Mouse (Mus musculus) brain, embryonic 14.5 days (tissue): ENCODE data around the gene Sap25. TPM values are rescaled to one million over a fixed set of nuclear protein-coding genes. Genes with fewer than 3 reads are reported as not detected.
A peak's percentile ranks its signal among the peaks of the same experiment; 100 is the strongest.

Experiments
- DNase-seq: peaks from one replicate; pipeline ENCODE4 v3.0.0-alpha.2; 2011; ENCODE audit warnings: low read depth
- CTCF ChIP-seq: fragments of 200-500 bp; IDR thresholded peaks from 2 replicates; pipeline ENCODE4 v1.5.1; 2012; ENCODE audit warnings: inconsistent platforms, mild to moderate bottlenecking, moderate library complexity, borderline replicate concordance; ENCODE audit not compliant: insufficient read depth, insufficient read length; ENCODE audit errors: extremely low read depth
- POLR2A ChIP-seq: fragments of 200-500 bp; IDR thresholded peaks from 2 replicates; pipeline ENCODE4 v1.6.1; 2012; ENCODE audit warnings: mild to moderate bottlenecking, inconsistent platforms, borderline replicate concordance; ENCODE audit not compliant: poor library complexity, insufficient read depth, insufficient read length, severe bottlenecking; ENCODE audit errors: extremely low read depth
- polyA plus RNA-seq: library from polyadenylated mRNA; depleted of rRNA; stranded (reverse); fragments of >200 nt; gene quantifications from 2 replicates; pipeline ENCODE4 v1.2.3, GENCODE M21; 2012; rRNA removed

Sap25 gene
- 31.0 and 37.8 TPM in 2 replicates for polyA plus RNA-seq

DNA sequence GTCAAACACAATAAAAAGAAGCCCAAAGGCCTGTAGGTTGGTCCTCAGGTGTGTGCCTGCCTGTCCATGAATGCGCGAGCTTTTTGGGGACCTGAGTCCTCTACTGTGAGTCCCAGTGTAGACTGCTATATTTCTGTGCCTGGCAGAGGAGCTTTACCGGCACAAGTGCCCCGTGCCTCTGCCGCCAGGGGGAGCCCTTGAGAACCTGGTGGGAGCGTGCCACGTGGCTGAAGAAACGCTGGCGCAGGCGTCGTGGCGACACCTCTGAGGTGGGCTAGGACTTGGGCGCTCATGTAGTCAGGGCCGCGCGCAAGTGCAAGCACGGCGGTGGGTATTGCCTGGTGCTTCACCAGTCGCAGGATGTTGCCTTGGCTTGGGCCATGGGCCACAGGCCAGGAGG is at the start of gene Sap25:
TSS of gene Sap25 (plus strand) at position 281 of the 400 bp plus-strand sequence.
- TF ChIP-seq CTCF (peak; percentile 24; the same call in 1 of the 2 replicates), POLR2A (no peak)
- no peak for DNase-seq

DNA sequence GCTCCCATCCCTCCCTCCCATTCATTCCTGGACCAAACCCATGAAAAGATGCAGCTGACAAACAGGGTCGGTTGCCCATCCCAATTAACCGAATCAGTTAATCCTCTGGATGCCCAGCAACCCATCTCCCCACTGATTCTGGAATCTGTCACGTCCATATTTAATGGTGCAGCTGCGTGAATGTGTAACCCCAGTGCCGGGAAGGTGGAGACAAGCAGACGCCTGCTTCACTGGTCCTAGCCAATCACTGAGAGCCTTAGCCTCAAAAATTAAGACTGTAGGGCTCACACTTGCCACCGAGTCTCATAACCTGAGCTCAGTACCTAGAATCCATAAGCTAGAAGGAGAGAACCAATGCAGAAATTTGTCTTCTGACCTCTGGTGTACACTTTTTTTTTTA is 45.2 kb upstream of the Sap25 start:
- no peak for DNase-seq
- no peak for TF ChIP-seq POLR2A
- TF ChIP-seq CTCF = no peak

DNA sequence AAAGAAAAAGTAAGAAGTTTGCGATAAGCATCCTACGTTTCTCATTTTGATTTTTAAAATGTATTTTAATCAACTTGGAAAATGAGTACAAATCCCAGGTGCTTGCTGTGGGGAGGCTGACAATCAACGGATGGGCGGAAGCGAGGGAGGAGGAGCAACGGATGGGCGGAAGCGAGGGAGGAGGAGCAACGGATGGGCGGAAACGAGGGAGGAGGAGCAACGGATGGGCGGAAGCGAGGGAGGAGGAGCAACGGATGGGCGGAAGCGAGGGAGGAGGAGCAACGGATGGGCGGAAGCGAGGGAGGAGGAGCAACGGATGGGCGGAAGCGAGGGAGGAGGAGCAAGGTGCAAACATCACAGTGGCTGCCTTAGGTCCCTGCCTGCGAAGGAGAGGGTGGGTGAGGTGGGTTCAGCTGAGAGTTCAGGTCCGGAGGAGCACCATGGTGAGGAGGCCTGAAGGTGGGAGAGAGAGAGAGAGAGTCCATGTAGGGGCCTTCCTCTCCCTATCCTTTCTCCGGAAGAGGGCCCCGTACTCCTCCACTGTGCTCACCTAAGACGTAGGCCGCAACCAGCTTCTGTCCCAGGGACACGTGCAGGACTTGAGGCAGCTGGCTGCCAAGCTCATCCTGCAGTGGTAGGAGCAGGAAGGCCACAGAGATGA is 44.4 kb upstream of the Sap25 start:
- no peak for TF ChIP-seq POLR2A
- peak; percentile 42 for DNase-seq

DNA sequence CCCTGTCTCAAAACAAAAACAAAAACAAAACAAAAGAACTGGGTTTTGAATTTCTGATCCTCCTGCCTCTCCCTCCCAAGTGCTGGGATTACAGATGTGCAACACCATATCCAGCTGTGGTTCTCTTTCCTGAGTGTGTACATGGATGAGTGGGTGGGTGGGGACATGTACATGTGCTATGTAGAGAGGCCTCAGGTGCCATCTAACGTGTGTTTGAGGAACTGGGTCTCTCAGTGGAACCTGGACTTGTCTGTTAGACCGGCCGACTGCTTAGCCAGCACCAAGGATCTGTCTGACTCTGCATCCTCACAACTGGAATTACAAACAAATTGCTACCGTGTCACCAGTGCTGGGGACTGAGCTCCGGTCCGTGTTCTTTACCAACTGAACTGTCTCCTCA is 43.5 kb upstream of the Sap25 start:
- DNase-seq = no peak
- no peak for TF ChIP-seq POLR2A
- TF ChIP-seq CTCF = no peak

DNA sequence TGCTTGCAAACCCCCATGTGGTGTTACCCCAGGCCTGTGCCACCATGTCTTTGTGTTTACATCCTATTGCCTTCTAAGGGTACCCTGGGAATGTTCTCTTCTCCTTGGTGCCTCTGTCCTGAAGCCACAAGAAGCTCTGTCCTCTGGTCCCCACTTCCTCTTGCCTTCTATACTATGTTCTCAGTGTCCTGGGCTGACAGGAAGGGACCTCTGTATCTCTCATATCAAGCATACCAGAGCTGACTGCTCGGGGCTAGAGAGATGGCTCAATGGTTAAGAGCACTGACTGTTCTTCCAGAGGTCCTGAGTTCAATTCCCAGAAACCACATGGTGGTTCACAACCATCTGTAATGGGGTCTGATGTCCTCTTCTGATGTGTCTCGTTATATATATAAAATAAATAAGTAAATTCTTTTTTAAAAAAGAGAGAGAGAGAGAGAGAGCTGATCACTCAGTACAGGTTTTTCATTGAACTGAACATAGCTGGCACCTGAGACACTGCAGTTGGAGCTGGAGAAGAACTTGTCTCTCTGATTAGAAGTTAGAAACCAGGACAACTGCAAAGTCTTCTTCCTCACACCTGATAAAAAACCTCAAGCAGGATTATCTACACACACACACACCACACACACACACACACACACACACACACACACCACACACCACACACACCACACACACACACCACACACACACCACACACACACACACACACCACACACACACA is 42.9 kb upstream of the Sap25 start:
- TF ChIP-seq CTCF (no peak), POLR2A (no peak)
- no peak for DNase-seq

DNA sequence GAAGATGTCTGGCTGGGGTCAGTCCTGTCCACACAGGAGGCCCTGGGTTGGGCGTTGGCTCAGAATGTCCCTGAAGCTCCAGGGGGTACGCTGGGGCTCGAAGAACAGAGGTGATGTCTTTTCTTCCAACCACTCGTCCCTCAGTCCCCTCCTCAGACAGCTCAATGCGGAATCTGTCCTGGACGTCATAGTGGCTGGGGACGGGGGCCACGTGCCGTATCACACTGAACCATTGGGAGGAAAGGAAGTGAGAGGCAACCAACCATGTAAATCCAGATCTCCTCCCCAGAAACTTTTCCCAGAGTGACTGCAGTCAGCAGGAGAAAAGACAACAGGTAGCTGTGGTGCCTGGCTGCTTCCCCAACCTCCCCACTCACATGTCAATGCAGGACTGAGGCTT is 41.5 kb upstream of the Sap25 start:
- no peak for TF ChIP-seq CTCF
- TF ChIP-seq POLR2A = no peak
- no peak for DNase-seq

DNA sequence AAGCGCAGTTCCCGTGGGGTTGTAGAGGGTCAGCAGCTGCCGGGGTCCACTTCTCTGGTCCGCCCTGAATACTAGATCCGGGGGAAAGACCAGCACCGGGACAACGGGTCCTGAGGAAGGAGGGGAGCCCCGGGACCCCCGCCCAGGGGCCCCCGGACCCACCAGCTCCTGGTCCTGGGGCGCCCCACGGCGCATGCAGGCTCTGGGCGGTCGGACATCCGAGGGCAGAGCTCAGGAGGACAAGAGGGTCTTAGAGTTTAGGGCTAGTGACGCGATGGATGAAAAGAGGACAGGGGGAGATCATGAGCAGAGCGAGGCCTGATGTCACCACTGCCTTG is 40.9 kb upstream of the Sap25 start:
- no peak for TF ChIP-seq CTCF
- no peak for TF ChIP-seq POLR2A

DNA sequence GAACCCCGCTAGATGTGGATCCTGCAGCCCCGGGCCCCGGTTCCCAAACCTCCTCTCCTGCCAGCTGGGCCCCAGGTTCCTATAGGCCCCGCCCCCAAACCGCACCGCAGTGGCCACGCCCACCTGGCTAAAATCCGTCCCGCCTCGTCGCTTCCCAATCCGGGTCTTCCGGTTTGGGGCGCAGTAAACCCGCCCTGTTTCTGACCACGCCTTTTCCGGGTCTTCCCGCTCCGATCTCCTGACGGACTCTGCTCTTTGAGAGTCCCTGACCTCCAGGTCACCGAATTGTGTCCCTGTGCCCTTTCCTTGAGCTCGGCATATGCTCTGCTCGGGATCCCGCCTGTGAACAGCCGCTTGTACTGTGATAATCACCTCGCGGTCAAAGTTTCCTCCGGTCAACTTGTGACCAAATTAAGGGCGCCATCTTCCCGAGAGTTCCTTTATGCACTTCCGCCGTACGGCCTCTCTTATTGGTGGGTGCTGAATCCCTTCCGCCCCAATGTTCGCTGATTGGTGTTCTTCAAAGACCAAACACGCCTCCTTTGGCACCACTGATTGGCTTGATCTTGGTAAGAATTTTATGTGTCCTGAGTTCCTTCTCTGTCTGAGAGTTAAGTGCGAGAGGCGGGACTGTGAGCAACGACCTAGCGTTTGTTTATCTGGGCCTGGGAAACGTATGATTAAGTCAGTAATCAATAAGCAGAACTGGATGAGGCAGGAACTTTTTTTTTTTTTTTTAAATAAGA is 40.3 kb upstream of the Sap25 start, which contains the start of gene Mospd3:
TSS of gene Mospd3 (minus strand) at position 440 of the 746 bp plus-strand sequence.
- peak; percentile 100 for DNase-seq
- TF ChIP-seq POLR2A (peak; percentile 14; the same call in 1 of the 2 replicates), CTCF (no peak)

More for the DNA sequence above, 40.9 kb upstream of the Sap25 start:
- no peak for DNase-seq

DNA sequence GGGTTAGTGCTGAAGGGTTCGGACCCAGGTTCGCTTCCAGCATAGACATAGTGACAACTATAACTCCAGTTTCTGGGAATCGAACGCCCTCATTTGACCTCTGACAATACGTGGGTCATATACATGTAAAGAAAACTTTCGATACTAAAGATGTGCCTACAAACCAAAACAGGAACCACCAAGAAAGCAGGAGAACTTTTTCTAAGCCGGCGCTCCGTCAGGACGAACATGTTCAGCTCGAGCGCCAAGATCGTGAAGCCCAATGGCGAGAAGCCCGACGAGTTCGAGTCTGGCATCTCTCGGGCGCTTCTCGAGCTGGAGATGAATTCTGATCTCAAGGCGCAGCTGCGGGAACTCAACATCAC is 39.8 kb upstream of the Sap25 start:
- TF ChIP-seq CTCF = no peak
- no peak for DNase-seq

DNA sequence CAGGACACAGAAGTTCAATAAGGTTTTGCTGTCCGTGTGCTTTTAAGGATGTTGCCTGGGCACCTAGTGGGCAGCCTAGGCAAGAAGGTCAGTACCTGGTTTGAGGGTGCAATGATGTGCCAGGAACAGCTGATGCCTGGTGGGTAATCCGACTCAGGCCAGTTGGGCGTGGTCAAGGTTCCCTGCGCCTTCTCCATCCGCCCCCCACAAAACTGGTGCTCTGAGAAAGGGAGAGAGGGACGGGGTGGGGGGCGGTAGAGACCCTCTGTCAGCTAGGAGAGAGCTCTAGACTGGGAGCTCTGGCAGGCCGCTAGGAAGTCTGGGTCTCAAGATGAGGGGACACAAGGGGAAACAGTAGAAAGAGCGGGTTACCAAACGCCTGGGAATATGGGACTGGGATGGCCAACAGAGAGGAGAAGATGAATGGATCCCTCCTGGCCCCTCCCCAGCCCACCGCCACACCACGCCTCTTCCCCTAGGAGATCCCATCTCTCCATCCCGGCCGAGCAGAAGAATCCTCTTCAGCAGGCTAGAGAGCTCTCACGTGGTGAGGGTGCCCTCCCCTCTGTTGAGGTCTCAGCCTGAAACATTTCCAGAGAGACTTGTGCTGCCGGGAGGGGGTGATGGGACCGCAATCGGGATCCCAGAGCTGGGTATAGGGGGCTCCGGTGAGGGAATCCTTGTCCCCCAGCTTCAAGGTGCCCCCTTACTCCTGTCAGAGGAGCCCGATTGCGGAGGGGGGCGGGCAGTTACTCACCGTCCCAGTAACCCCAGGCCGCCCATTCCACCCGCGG is 33.1 kb upstream of the Sap25 start:
- no peak for DNase-seq
- TF ChIP-seq CTCF (no peak), POLR2A (no peak)

DNA sequence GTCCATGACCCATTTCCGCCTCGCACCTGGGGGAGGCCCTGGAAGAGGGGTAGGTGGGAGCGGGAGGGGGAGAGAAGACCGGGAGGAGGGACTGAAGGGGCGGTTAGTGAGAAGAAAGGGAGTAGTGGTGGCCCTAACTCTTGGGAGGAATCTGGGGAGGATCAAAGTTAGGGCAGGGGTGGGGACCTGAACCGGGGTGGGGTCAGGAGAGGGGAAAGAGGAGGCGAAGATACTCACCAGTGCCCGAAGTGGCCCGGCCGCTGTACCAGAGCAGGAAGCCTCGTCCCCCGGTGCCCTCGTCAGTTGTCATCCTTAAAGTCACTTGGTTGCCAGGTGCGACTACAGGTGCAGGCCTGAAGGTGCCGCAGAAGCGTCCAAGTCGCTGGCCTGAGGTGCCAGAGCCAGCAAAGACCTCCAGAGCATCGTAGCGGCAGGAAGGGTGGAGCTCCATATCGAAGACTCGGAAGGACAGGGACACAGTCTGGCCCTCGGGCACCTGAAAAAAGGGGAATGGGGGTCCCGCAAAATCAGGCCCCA is 32.4 kb upstream of the Sap25 start:
- no peak for DNase-seq

More for the DNA sequence above, 32.4 kb upstream of the Sap25 start:
- TF ChIP-seq CTCF (no peak), POLR2A (no peak)
